Mouse (Mus musculus): ENCODE data around the gene Rab5if.
"Not testable (repeated sequence)": the region's sequence is repeated elsewhere in the genome, so short reads cannot be mapped to it uniquely, and the experiment has no call there.

Rab5if gene

GRCm38 (mm10) chr2:156887017-156887416 is 24.1 kb downstream of the Rab5if start, which contains the start of gene Sla2:
Sla2 (minus strand) TSS chr2:156887192.
- peak; percentile 60 to 69 for DNase-seq (ENCODE audit: low spot score in 2 of 2)

- no peak for DNase-seq (ENCODE audit: low spot score in 2 of 2)
Measured at GRCm38 (mm10) chr2:156888490-156888889, 25.6 kb downstream of the Rab5if start.

GRCm38 (mm10) chr2:156892240-156892639 is 29.3 kb downstream of the Rab5if start:
- DNase-seq (ENCODE audit: low spot score in 2 of 2), result no peak

- no peak for DNase-seq (ENCODE audit: low spot score in 2 of 2)
Measured at GRCm38 (mm10) chr2:156892821-156893220, 29.9 kb downstream of the Rab5if start.

DNA sequence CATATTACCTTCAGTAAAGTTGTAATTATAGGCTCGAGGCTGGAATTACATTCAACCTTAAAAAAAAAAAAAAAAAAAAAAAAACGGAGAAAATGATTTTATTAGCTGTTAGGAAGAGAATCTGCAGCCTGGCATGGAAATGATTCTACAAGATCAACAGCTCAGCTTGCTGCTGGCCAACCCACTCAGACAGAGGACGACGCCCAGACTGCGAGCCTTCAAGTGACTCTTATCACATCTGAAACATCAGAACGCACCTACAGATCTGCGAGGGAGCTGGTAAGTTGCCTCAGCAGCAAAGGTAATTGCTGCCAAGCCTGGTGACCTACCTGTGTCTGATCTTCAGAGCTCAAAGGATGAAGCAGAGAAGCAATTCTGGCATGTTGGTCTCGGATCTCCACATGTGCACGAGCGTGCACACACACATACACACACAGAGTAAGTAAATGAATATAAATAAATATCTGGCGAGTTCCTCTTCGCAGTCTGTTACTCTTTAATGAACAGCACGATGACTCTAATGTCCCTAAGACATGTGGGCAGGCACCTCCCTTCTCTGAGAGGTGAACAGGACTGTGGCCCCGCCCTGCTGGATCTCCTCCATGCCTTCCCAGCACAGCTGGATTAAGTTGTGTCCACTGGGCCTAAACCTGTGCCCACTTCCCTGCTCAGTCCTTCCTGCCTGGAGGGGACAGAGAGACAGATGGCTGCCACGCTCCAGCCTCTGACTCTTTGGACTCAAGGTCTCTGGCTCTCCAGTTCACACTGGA is 31.8 kb downstream of the Rab5if start:
- no peak for DNase-seq (ENCODE audit: low spot score in 2 of 2)

- DNase-seq (ENCODE audit: low spot score in 2 of 2), result no peak
Measured at GRCm38 (mm10) chr2:156896384-156896914, 33.5 kb downstream of the Rab5if start.

GRCm38 (mm10) chr2:156897034-156897433 is 34.1 kb downstream of the Rab5if start:
- no peak for DNase-seq (ENCODE audit: low spot score in 2 of 2)

GRCm38 (mm10) chr2:156898374-156898773 is 35.4 kb downstream of the Rab5if start:
- no peak for DNase-seq (ENCODE audit: low spot score in 2 of 2)

DNA sequence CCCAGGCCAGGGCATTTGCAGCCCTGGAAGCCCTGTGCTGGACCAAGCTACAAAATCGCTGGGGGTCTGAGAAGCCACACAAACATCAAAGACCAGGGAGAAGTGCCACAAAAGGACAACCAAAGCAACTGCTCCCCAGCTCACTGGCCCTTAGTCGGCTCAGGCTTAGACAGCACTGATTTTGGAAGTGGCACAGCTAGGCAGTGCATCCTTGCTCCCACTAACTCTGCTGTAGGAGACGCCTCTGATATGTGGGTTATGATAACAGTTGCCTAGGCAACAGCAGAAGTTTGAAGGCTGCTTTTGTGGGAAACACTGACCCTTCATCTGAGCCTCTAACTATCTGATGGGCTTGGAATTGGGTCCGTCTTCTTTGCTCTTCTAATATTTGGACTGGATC is 36.3 kb downstream of the Rab5if start:
- DNase-seq (ENCODE audit: low spot score in 2 of 2), result no peak

DNA sequence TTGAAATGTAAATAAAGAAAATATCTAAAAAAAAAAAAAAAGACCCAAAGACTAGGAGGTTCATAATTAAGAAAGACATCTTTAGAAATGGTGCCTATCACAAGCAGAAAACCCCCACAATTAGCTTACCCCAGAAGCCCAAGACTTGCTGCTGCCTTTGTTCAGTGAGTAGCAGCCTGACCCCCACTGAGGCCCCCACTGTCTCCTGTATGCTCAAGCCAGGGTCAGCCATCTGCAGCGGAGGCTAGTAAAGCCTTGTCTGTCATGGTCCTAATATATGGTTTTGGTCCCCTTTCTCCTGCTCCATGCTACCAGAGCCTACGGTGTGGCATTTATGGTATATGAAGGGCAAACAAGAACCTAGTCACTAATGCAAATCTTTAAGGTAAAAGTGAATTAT is 38.4 kb downstream of the Rab5if start:
- no peak for DNase-seq (ENCODE audit: low spot score in 2 of 2)

GRCm38 (mm10) chr2:156901883-156902282 is 39.0 kb downstream of the Rab5if start:
- DNase-seq (ENCODE audit: low spot score in 2 of 2), result no peak

DNA sequence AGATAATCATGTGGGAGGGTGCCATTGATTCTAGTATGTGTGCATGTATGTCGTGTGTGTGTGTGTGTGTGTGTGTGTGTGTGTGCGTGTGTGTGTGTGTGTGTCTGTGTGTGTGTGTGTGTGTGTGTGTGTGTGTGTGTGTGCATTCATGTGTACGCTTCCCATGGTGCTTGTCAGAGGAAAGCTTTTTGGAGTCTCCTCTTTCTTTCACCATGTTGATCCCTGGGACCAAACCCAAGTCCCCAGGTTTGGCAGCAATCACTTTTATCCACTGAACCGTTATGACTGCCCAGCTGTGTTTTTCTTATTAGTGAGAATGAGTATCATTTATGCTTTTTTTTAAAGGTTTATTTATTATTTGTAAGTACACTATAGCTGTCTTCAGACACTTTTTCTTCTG is 39.5 kb downstream of the Rab5if start:
- DNase-seq (ENCODE audit: low spot score in 2 of 2), result not testable (repeated sequence)

- DNase-seq (ENCODE audit: low spot score in 2 of 2), result no peak
Measured at GRCm38 (mm10) chr2:156903367-156903766, 40.4 kb downstream of the Rab5if start.

GRCm38 (mm10) chr2:156904976-156905717 is 42.2 kb downstream of the Rab5if start:
- DNase-seq (ENCODE audit: low spot score in 2 of 2), result no peak

- DNase-seq (ENCODE audit: low spot score in 2 of 2), result not testable (repeated sequence)
Measured at GRCm38 (mm10) chr2:156905931-156906330, 43.0 kb downstream of the Rab5if start.

DNA sequence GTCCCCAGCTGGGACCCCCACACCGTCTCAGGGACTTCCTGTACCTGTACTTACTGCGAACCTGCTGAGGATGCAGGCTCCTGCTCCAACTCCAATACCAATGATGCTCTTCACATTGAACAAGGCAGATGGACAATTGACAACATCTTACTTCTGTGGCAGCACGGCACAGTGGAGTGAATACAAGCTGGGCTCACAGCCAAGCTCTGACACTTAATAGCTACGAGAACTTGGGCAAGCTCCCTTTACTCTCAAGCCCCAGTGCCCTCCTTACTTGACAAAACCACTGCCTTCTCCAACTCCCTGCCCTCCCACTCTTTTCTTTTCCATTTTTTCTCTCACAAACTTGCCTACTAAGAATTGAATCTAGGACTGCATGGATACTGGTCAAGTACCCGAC is 50.3 kb downstream of the Rab5if start:
- DNase-seq (ENCODE audit: low spot score in 2 of 2), result no peak

GRCm38 (mm10) chr2:156915559-156915958 is 52.6 kb downstream of the Rab5if start:
- no peak for DNase-seq (ENCODE audit: low spot score in 2 of 2)

GRCm38 (mm10) chr2:156916419-156917125 is 53.6 kb downstream of the Rab5if start:
- no peak for DNase-seq (ENCODE audit: low spot score in 2 of 2)

GRCm38 (mm10) chr2:156918562-156918961 is 55.6 kb downstream of the Rab5if start:
- peak; percentile 55 to 62 for DNase-seq (ENCODE audit: low spot score in 2 of 2)

GRCm38 (mm10) chr2:156919191-156919590 is 56.3 kb downstream of the Rab5if start:
- not testable (repeated sequence) for DNase-seq (ENCODE audit: low spot score in 2 of 2)

DNA sequence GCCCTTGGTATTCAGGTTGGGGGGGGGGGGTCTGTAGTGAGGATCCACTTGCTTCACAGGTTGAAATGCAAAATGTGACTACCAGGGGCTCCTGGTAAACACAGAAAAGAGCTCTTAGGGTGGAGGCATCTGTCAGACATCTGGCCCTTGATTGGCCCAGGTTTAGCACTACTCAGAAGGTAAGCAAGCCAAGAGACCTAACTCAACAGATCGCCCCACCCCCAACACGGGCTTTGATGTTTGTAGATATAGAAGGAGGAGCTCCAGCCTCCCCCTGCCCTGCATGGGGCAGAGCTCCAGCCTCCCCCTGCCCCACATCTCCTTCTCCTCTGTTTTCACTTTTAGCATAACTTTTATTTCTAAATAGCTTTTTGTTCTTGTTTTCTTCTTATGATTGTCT is 56.9 kb downstream of the Rab5if start:
- DNase-seq (ENCODE audit: low spot score in 2 of 2), result no peak

DNA sequence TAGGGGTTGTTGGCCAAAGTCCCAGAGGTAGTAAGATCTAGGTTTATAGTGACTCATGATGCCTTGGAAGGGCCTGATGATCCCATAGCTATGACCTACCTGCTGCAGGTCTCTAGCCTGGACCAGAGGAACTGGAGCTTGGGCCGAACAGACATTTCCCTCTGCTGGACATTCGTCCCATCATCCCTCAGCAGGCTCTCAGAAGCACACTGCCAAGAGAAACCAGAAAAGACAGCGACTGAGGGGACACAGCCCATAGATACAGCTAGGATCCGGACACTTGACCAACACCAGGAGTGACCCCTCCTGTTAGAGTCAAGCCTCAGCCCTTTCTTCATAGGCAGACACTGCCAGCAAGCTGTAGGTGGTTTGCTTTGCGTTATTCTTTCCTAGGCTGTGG is 60.1 kb downstream of the Rab5if start:
- no peak for DNase-seq (ENCODE audit: low spot score in 2 of 2)
